Mouse (Mus musculus) neural tube, embryonic 14.5 days (tissue): ENCODE results near the gene Msl2. TPM values are rescaled to one million over a fixed set of nuclear protein-coding genes. Genes with fewer than 3 reads are reported as not detected.

Experiments
- polyA plus RNA-seq: library from polyadenylated mRNA; unstranded; fragments of >200 nt; fragmentation: Nextera tagmentation; extraction: Ambion mirVana; gene quantifications from 2 replicates; pipeline ENCODE4 v1.2.1, GENCODE M21; 2014

Msl2 gene
- polyA plus RNA-seq, 1 experiment from 2014 or later, result 7.8 TPM

Other genes starting within 250 kb of the Msl2 start
- 25.4 and 26.4 TPM in 2 replicates for gene Pccb, start 39.2 kb upstream of the Msl2 start, polyA plus RNA-seq
- gene Ppp2r3a, start 177.7 kb downstream of the Msl2 start, polyA plus RNA-seq, result 39.1 and 40.2 TPM in 2 replicates